Mouse (Mus musculus) thymus, postnatal 10 days (tissue): Measurements from ENCODE around the gene Lypd6.

Experiments used
- DNase-seq, 2 experiments: peaks; one replicate each; pipeline ENCODE4 v3.0.0; 2021; ENCODE audit warnings: low spot score in 2 of 2

Lypd6 gene

GRCm38 (mm10) chr2:50110167-50110566 lies 43.9 kb downstream of the Lypd6 start:
- no peak for DNase-seq

- no peak for DNase-seq
Observed at GRCm38 (mm10) chr2:50111169-50111568, 44.9 kb downstream of the Lypd6 start.

DNA sequence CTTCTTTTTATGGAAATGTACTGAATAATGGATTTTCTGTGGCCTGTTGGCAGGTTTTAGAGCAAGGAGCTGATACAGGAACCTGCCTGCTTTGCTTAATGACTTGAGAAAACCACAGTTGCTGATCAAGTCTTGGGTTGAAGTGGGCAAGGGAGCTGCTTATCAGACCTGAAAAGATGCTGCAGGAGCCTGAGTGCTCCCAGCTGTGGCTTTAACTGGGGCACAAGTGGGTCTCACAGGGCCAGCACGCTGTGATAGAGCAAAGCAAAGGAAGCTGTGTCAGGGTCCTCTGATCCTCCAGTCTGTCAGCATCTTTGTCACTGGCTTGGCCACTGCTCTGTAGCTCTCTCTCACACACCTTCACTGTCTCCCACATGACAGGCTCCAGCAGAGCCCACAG lies 45.4 kb downstream of the Lypd6 start:
- no peak for DNase-seq

- no peak for DNase-seq
Observed at GRCm38 (mm10) chr2:50112427-50112826, 46.2 kb downstream of the Lypd6 start.

DNA sequence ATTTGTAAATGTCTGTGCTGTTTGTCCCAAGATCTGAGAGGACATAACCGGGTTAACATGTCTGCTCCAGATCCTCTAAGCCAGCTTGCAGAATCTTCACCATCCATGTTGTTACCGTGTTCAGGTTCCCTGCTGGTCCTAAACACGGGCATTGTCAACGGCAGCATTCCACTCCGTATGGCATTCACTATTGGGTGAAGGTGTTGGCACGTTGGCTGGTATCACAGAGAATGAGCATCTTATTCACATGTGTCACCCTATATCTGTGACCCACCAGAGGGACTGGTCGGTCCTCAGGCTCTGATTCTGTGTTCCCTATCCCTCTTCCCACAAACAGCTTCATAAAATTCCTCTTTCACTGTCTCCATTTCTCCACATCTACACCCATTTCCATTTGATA lies 52.9 kb downstream of the Lypd6 start:
- no peak for DNase-seq

DNA sequence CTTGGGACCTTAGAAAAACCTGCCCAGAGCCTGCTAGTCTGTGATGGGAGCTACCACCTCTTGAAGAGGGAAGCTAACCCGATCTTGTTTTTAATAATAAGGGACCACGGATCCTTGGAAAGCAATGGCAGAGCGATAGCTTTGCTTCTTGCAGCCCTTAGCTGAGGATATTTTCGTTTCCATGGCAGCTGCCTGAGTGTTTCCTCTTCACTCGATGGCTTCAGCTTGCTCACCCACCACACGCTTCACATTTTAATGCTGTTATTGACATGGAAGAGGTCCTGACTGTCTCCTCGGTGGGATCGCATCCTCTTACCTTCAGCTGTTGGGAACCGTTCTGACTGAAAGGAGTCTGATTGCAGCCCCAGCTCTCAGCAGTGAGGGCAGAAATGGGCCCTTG lies 54.6 kb downstream of the Lypd6 start:
- DNase-seq, result no peak

- no peak for DNase-seq
Observed at GRCm38 (mm10) chr2:50123376-50123775, 57.1 kb downstream of the Lypd6 start.

DNA sequence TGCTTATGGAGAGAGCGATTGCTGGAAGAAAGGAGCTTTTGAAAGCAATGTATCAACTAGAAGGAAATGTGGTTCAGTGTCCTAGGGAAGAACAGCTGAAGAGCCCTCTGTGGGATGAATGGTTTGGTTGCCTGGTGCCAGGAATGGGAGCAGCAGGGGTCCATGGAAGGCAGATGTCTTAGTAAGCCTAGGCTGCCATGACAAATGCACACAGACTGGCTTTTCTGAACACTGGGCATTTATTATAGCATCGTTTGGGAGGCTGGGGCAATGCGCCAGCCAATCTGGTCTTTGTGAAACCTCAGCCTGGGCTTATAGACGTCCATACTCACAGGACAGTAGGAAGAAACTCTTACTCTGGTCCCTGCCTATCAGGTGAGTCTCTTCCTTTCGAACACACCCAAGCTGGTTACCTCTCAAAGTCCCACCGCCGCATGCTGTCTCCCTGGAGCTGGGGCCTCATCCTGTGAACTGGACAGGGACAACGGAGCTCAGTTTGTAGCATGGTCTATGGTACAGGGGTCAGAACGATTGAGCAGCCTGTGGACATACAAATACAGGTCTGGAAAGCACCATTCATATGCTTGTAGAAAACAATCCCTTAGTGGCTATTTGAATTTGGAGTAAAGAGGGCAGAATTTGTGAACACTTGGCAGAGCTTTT lies 61.4 kb downstream of the Lypd6 start:
- DNase-seq, result no peak

DNA sequence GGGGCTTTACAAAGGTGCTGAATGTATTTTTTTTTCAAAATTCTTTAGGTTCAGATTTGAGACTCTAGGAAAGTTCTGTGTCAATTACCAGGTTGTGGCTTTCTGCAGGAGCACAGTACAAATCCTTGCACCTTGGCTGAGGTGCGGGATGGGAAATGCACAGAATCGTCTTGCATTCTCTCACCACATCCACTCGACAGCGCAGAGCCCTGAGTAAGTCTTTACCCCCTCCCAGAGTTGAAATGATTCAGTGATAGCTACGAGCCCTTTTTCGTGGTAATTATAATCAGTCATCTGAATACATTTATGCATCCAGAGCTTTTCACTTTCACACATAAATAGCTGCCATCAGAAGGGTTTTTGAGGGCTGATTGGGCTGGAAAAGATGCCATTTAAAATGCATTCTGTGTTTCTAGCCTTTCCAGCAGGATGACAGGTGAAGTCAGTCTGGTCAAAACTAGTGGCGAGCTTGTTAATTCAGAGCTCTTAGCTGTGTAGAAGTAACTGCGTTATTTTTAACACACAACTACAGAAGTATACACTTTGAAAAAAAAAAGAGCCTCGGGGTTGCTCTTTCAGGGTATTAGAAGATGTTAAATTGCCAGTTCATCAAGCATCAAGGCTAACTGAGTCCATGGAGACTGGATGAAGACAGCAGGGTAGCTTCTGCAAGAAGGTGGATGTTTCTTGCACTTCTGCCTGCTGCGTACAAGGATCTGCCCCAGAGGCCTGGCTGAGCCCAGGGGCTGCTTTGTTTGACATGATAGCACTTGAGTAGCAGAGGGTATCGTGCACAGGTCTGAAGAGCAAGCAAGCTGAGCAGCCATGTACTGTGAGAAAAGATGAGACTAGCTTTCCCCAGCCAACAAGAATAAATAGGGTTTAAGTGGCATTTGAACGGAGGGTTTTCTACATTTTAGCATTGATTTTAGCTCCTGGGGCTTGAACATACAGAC lies 62.4 kb downstream of the Lypd6 start:
- DNase-seq, result no peak

- DNase-seq, result no peak
Observed at GRCm38 (mm10) chr2:50130674-50131073, 64.4 kb downstream of the Lypd6 start.

- no peak for DNase-seq
Observed at GRCm38 (mm10) chr2:50143672-50144071, 77.4 kb downstream of the Lypd6 start.

- DNase-seq, result no peak
Observed at GRCm38 (mm10) chr2:50147308-50147707, 81.1 kb downstream of the Lypd6 start.

DNA sequence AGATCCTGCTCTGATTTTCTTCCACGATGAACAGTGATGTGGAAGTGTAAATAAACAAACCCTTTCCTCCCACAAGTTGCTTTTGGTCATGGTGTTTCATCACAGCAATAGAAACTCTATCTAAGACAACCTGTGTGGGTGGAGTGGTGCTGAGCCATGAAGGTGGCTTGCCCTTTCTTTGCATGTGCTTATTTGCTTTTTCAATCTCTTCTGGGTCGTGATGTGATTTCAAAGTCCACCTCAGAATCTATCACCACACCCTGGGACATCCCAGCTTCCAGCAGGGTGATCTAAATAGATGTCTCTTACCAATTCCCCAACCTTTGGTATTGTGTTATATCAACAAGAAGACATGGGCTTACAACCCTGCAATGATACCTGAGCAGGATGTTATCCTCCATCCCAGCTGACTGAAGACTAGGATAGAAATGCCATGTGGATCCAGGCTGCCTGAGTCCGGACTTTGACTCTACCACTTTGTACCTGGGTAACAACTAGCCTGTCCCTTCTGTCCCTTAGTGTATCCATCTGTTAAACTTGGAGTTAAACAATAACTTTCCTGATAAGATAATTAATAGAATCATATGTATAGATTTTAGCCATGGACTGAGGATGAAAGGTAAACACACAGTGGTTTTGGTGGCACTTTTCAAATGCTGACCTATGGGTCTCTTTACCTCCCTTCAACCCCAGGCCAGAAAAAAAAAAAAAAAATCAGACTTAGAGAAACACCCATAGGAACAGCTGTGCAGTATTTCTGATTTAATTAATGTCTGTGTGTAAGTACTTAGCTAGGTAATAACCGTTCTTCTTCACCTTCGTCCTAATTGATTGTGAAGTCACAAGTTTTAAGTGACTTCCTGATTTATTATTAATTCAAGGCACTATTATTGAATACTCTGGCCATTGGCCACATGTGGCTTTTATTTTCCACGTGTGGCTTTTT lies 83.3 kb downstream of the Lypd6 start:
- DNase-seq, result no peak

GRCm38 (mm10) chr2:50150203-50150590 lies 84.0 kb downstream of the Lypd6 start:
- DNase-seq, result no peak

- DNase-seq, result no peak
Observed at GRCm38 (mm10) chr2:50150816-50151215, 84.6 kb downstream of the Lypd6 start.

DNA sequence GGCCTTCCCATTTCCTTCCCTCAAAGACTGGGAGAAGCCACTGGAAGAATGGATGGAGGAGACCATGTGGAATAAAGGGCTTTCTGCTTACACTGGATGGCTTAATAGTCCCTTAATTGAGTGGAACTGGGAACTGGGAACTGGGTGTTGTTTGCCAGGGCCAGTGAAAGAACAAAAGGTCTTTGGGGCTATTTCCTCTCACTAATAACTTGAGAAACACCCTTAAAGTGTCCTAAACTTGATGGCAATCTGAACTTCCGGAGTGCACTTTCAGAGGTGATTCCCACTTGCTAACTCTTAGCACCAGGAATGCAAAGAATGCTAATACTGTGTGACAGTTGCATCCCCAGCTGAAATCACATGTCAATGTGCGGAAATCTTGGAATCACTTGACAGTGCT lies 85.2 kb downstream of the Lypd6 start:
- DNase-seq, result no peak

DNA sequence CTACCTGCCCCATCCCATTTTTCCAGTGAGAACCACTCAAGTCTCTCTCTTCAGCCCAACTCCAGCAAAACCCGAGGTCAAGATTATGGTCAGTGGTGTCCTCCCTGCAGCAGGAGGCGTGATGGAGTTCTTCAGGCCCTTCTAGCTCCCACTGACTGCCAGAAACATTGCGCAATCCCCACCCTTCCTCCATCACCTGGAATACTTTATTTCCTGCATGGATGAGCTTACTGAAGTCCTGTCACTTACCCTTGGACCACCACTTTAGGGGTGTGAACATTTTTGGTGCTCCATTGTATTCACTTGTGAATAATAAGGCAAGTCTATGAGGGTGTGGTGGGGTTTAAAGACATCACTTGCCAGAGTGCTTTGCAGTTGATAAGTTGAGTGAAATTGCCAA lies 85.7 kb downstream of the Lypd6 start:
- no peak for DNase-seq

GRCm38 (mm10) chr2:50156009-50156408 lies 89.8 kb downstream of the Lypd6 start:
- DNase-seq, result no peak

- no peak for DNase-seq
Observed at GRCm38 (mm10) chr2:50160069-50160468, 93.8 kb downstream of the Lypd6 start.

- no peak for DNase-seq
Observed at GRCm38 (mm10) chr2:50163608-50164007, 97.4 kb downstream of the Lypd6 start.

GRCm38 (mm10) chr2:50165277-50165676 lies 99.0 kb downstream of the Lypd6 start:
- no peak for DNase-seq

- no peak for DNase-seq
Observed at GRCm38 (mm10) chr2:50166082-50166481, 99.9 kb downstream of the Lypd6 start.
